Mouse (Mus musculus) kidney, postnatal 0 days (tissue): ENCODE measurements around the gene Nova2. TPM values are rescaled to one million over a fixed set of nuclear protein-coding genes. Genes with fewer than 3 reads are reported as not detected.

Source experiments
- ATAC-seq: fragments of 200-750 bp; cut with Nextera tagmentation; replicated peaks from 2 replicates; pipeline ENCODE4 v1.8.0; 2017; ENCODE audit warnings: low read depth, moderate number of reproducible peaks, moderate TSS enrichment, moderate library complexity; ENCODE audit not compliant: low FRiP score
- DNase-seq: peaks from one replicate; pipeline ENCODE4 v3.0.0-alpha.2; 2016; ENCODE audit warnings: low spot score
- H3K27ac ChIP-seq: fragments of 300-500 bp; sonication (generic); 2 replicates; pipeline ENCODE4 v1.5.1; 2014; ENCODE audit warnings: mild to moderate bottlenecking
- H3K27me3 ChIP-seq: fragments of 300-500 bp; sonication (generic); 2 replicates; pipeline ENCODE4 v1.6.1; 2014; ENCODE audit warnings: low read length, mixed read lengths; ENCODE audit not compliant: insufficient read depth
- H3K36me3 ChIP-seq: fragments of 300-500 bp; sonication (generic); 2 replicates; pipeline ENCODE4 v1.6.1; 2014; ENCODE audit warnings: low read length, mixed read lengths; ENCODE audit not compliant: insufficient read depth
- H3K4me1 ChIP-seq: fragments of 300-500 bp; sonication (generic); replicated peaks from 2 replicates; pipeline ENCODE4 v1.6.1; 2014; ENCODE audit warnings: antibody characterized with exemption, low read length, mixed read lengths; ENCODE audit not compliant: insufficient read depth
- H3K4me2 ChIP-seq: fragments of 300-500 bp; sonication (generic); 2 replicates; pipeline ENCODE4 v1.6.1; 2014; ENCODE audit warnings: mild to moderate bottlenecking, low read length, moderate library complexity, mixed read lengths
- H3K4me3 ChIP-seq: fragments of 300-500 bp; sonication (generic); replicated peaks from 2 replicates; pipeline ENCODE4 v1.5.1; 2014; ENCODE audit warnings: low read depth, low read length
- H3K9ac ChIP-seq: fragments of 300-500 bp; sonication (generic); 2 replicates; pipeline ENCODE4 v1.6.1; 2014; ENCODE audit warnings: low read depth, low read length
- H3K9me3 ChIP-seq: fragments of 300-500 bp; sonication (generic); replicated peaks from 2 replicates; pipeline ENCODE4 v1.6.1; 2016; ENCODE audit warnings: low read length, inconsistent platforms, mixed read lengths
- CTCF ChIP-seq: IDR thresholded peaks from 2 replicates; pipeline ENCODE4 v1.5.1; 2016; ENCODE audit warnings: antibody characterized with exemption, low read depth, mild to moderate bottlenecking, moderate library complexity
- WGBS: fragments of 180-500 bp; shearing (Covaris S2); extraction: QIAGEN DNeasy Blood & Tissue Kit; methylation state at CpG from one replicate; pipeline ENCODE4 v1.1.7; 2014; 5-methylcytosine and 5-hydroxymethylcytosine counted together
- polyA plus RNA-seq: library from polyadenylated mRNA; unstranded; fragments of >200 nt; fragmentation: Nextera tagmentation; extraction: Ambion mirVana; gene quantifications from 2 replicates; pipeline ENCODE4 v1.2.1, GENCODE M21; 2015

Gene Nova2
- polyA plus RNA-seq, 1 experiment from 2014 or later: 0.58 TPM

DNA sequence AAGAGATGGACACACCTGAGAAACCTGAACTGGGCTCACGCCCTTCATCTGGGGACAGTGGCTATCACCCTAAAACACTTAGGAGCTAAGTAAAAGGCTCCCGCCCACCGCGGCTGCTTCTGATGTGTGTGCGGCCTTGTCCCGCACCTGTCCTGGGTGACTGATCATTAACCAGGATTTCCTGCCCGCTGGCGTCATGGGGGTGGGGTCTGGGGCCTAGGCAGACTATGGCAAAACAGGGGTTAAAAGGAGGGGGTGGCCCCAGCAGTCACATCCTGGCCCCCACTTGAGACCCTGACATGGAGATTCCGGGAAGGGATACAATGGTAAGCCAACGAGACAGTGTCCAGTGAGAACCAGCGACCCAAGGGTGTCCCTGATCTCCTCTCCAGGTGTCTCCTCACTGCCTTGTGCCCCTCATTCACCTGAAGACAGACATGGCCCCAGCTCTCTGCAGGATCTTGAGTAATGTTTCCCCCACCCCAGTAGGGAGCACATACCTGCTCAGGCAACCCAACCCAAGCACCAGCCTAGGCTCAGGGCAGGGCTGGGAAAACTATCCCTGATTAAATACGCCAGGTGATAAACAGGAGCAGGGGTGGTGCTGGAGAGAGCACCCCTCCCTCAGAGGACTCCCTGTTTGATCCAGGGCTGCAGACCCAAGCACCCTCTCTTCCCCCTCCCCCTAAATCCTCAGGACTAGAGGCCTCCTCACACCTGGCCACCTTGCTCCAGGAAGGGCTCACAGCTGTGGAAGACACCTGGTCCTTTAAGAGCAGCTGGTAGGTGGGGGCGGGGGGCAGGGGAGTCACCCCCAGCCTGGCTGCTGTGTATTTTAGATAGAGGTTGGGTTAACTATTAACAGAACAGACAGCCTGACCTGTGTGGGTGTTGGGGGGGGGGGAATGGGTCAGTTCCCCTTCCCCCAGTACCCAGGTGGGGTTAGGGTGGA lies 81.6 kb downstream of the Nova2 start:
- no peak for ATAC-seq
- H3K4me2 ChIP-seq: peak overlapping the region; percentile 22
- no peak overlapping the region for H3K4me3 ChIP-seq
- H3K9me3 ChIP-seq: no peaks in the 10 kb centered on the region
- peaks cover 9% of the 10 kb centered on the region; the same call in 1 of the 2 replicates for H3K36me3 ChIP-seq
- 0 out of 2 replicates have a peak overlapping the region, but pooled peaks have one; percentile 3 for H3K9ac ChIP-seq
- H3K4me1 ChIP-seq: peaks cover 31% of the 10 kb centered on the region
- H3K27me3 ChIP-seq: no peaks in the 10 kb centered on the region
- no peak for TF ChIP-seq CTCF
- 58% methylated on average over 13 of the region's 13 CpGs for WGBS
- H3K27ac ChIP-seq: peak overlapping the region; percentile 19
- no peak for DNase-seq

DNA sequence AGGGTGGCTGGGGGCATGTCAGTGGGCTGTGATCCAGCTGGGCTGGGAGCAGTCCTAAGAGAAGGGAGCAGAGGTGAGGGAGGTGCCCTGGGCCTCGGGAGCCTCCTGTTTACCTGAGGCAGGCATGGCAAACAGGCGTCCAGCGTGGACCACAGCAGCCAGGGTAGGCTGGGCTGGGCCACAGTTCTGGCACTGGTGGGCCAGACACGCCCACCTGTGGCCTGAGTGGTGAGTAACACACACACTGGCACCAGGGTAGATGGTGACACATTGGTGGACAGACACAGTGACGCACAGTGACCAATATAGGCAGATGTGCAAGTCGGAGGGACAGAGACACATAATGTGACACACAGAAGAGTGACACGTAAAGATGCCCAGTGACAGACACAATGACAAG lies 84.9 kb downstream of the Nova2 start:
- H3K4me3 ChIP-seq: no peak overlapping the region
- no peaks in the 10 kb centered on the region for H3K9me3 ChIP-seq
- H3K27ac ChIP-seq: no peak overlapping the region
- H3K36me3 ChIP-seq: peaks cover 4% of the 10 kb centered on the region; the same call in 1 of the 2 replicates
- no peak overlapping the region for H3K4me2 ChIP-seq
- WGBS: 74% methylated on average over 7 of the region's 7 CpGs
- no peak for DNase-seq
- H3K9ac ChIP-seq: no peak overlapping the region
- H3K4me1 ChIP-seq: peaks cover 18% of the 10 kb centered on the region
- TF ChIP-seq CTCF: no peak
- no peaks in the 10 kb centered on the region for H3K27me3 ChIP-seq
- ATAC-seq: no peak

DNA sequence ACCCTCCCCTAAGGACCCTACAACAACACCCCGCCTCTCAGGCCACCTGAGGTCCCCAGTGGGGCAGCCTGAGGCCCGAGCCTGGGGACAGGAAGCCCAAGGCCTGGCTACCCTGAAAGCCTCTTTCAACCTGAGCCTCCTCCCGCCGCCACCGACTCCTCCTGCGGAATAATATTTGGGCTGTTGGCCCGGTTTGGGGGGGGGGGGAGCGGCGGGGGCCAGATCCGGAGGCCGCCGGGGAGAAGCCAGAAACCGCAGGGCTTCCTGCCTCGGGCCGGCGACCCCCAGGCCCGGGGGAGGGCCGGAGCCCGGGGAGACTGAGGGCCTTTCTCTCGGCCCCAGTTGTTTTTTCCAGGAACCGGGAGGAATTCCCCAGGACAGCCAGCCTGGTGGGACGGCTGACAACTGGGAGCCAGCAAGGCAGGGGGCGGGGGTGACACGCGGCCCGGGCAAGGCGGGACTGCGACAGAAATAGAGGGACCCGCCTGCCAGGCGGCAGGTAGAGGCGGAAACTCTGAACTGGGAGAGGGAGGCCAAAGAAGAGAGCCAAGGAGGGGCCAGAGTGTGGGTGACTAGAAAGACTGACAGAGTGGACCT lies 86.4 kb downstream of the Nova2 start:
- TF ChIP-seq CTCF: no peak

DNA sequence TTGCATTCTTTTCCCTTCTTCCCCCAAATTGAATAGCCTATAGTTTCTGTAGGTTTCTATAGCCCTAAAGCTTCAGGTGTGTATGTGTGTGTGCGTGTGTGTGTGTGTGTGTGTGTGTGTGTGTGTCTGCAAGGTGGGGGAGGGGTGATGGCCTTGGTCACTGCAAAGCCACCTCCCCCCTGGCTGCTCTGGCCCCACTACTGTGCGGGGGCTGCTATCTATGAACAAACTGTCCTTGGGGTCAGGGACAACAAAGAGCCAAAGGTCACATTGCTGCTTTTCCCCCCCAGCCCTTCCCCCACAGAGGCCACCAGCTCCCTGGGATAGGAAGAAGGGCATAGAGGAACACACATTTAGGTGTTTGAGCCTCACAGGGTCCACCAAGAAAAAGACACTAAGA lies 87.2 kb downstream of the Nova2 start:
- no peak for TF ChIP-seq CTCF
- no peak for ATAC-seq
- Histone ChIP-seq H3K4me1 (no peaks in the 10 kb centered on the region; the same call in none of the 2 replicates), H3K27ac (no peak overlapping the region), H3K4me3 (no peak overlapping the region), H3K36me3 (no peaks in the 10 kb centered on the region), H3K27me3 (no peaks in the 10 kb centered on the region), H3K9ac (no peak overlapping the region), H3K4me2 (peak overlapping the region; percentile 66), H3K9me3 (no peaks in the 10 kb centered on the region)
- 40% methylated on average over 2 of the region's 2 CpGs for WGBS
- DNase-seq: no peak

More for the DNA sequence above, 86.4 kb downstream of the Nova2 start:
- H3K9me3 ChIP-seq: no peaks in the 10 kb centered on the region
- H3K4me1 ChIP-seq: peaks cover 5% of the 10 kb centered on the region
- 2% methylated on average over 30 of the region's 31 CpGs for WGBS
- H3K36me3 ChIP-seq: no peaks in the 10 kb centered on the region
- DNase-seq: peak; percentile 63
- ATAC-seq: peak; percentile 30; the same call in 1 of the 2 replicates
- peak overlapping the region; percentile 75 for H3K9ac ChIP-seq
- H3K27me3 ChIP-seq: no peaks in the 10 kb centered on the region
- peak overlapping the region; percentile 32 for H3K4me3 ChIP-seq
- H3K4me2 ChIP-seq: peak overlapping the region; percentile 66
- peak overlapping the region; percentile 82 for H3K27ac ChIP-seq

DNA sequence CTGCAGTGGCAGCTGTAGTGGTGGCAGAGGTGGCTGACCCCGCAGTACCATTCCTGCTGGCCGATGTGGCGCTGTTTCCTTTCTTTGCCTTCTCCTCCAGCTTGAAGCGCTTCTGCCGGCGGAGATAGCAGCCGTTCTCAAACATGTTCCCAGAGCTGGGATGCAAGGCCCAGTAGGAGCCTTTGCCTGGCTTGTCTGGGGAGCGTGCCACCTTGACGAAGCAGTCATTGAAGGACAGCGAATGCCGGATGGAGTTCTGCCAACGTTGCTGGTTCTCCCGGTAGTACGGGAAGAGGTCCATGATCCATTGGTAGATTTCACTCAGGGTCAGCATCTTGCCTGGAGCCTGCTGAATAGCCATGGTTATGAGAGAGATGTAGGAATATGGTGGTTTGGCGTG lies 88.8 kb downstream of the Nova2 start:
- peak; percentile 26; the same call in 1 of the 2 replicates for TF ChIP-seq CTCF
- Histone ChIP-seq H3K27ac (no peak overlapping the region), H3K36me3 (no peaks in the 10 kb centered on the region), H3K4me2 (no peak overlapping the region), H3K4me3 (no peak overlapping the region), H3K4me1 (no peaks in the 10 kb centered on the region; the same call in none of the 2 replicates), H3K27me3 (no peaks in the 10 kb centered on the region), H3K9me3 (no peaks in the 10 kb centered on the region), H3K9ac (no peak overlapping the region)
- DNase-seq (no peak), ATAC-seq (no peak)
- 62% methylated on average over 15 of the region's 15 CpGs for WGBS

Other genes with a start within 250 kb of the Nova2 start
- not detected in 2 replicates for gene Psg20, start 239.7 kb upstream of the Nova2 start, polyA plus RNA-seq
- not detected in 2 replicates for gene Psg22, start 207.8 kb upstream of the Nova2 start, polyA plus RNA-seq
- gene Psg19, start 127.4 kb upstream of the Nova2 start, polyA plus RNA-seq: not detected in 2 replicates
- gene Psg17, start 104.3 kb upstream of the Nova2 start, polyA plus RNA-seq: 0.13 TPM in 1 of 2 replicates, not detected in the other
- gene Mill2, start 85.9 kb upstream of the Nova2 start, polyA plus RNA-seq: 2.0 and 2.5 TPM in 2 replicates
- gene Pglyrp1, start 54.6 kb upstream of the Nova2 start, polyA plus RNA-seq: 2.6 and 3.2 TPM in 2 replicates
- 22.4 and 26.3 TPM in 2 replicates for gene Ccdc61, start 15.5 kb upstream of the Nova2 start, polyA plus RNA-seq
- gene Nanos2, start 61.5 kb downstream of the Nova2 start, polyA plus RNA-seq: 0.09 TPM in 1 of 2 replicates, not detected in the other
- gene Mypop, start 65.4 kb downstream of the Nova2 start, polyA plus RNA-seq: 3.3 and 3.6 TPM in 2 replicates
- gene Irf2bp1, start 78.2 kb downstream of the Nova2 start, polyA plus RNA-seq: 15.2 and 17.3 TPM in 2 replicates
- 0.53 and 0.57 TPM in 2 replicates for gene Foxa3, start 97.7 kb downstream of the Nova2 start, polyA plus RNA-seq
- 16.6 and 17.6 TPM in 2 replicates for gene Sympk, start 98.5 kb downstream of the Nova2 start, polyA plus RNA-seq
- gene Rsph6a, start 128.8 kb downstream of the Nova2 start, polyA plus RNA-seq: not detected in 2 replicates
- 12.2 and 16.9 TPM in 2 replicates for gene Dmwd, start 150.3 kb downstream of the Nova2 start, polyA plus RNA-seq
- gene Dmpk, start 158.0 kb downstream of the Nova2 start, polyA plus RNA-seq: 9.4 and 11.6 TPM in 2 replicates
- 7.6 and 7.9 TPM in 2 replicates for gene Six5, start 168.7 kb downstream of the Nova2 start, polyA plus RNA-seq
- 2.0 TPM in 2 replicates for gene Gm4969, start 192.5 kb downstream of the Nova2 start, polyA plus RNA-seq
- gene Fbxo46, start 194.0 kb downstream of the Nova2 start, polyA plus RNA-seq: 12.1 and 13.0 TPM in 2 replicates
- 13.3 and 15.4 TPM in 2 replicates for gene Qpctl, start 223.4 kb downstream of the Nova2 start, polyA plus RNA-seq
- 119 and 127 TPM in 2 replicates for gene Snrpd2, start 223.8 kb downstream of the Nova2 start, polyA plus RNA-seq
- gene Gipr, start 240.2 kb downstream of the Nova2 start, polyA plus RNA-seq: 0.08 and 0.09 TPM in 2 replicates